Mouse (Mus musculus): Measurements from ENCODE around the gene Pard3b.

GRCm38 (mm10) chr1:61736550-61736949 lies 97.9 kb downstream of the Pard3b start:
- TF ChIP-seq POLR2A (IDR thresholded peaks at IDR 0.05; ENCODE audit: low read depth, low read length) = no peak
- no peak for TF ChIP-seq CTCF (IDR thresholded peaks at IDR 0.05; ENCODE audit: extremely low read depth, insufficient read depth, insufficient read length, insufficient replicate concordance)

All from spleen, adult 2 months (tissue).